Mouse (Mus musculus) lung, adult 2 months (tissue): ENCODE results near the gene Srgap2.

Experiments
- CTCF ChIP-seq: fragments of 200-500 bp; IDR thresholded peaks from 2 replicates; pipeline ENCODE4 v1.5.1; 2011; ENCODE audit warnings: mild to moderate bottlenecking, low read length, control low read depth; ENCODE audit not compliant: insufficient read depth
- POLR2A ChIP-seq: fragments of 200-500 bp; IDR thresholded peaks from 2 replicates; pipeline ENCODE4 v1.6.1; 2011; ENCODE audit warnings: low read depth, mild to moderate bottlenecking, control low read depth, low read length, borderline replicate concordance; ENCODE audit errors: extremely low read depth

DNA sequence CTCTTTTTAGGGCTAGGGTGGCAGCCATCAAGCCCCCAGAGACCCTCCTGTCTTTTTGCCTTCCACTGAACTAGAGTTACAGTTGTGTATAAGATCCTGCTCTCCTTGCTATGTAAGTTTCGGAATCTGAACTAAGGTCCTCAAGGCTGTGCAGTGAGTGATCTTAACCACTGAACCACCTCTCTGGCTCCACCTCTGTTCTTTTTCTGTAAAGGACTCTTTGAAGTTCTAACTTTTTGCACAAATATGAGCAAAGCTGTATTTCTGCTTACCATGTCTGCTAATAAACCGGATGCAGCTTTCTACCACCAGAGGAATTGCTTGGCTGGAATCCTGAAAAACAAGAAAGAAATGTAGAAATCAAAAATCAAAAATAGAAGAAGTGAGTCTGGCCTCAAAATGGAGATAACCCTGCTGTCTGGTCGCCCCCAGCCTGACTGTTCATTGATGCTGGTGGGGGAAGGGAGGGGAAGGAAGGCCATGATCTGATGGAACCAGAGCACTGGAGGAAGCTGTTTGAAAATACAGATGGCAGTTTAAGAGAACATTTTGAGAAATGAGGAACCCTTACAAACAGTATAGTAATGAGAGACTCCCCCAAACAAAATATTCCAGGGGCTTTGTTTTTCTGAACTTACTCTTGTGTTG is 202.2 kb downstream of the Srgap2 start:
- TF ChIP-seq POLR2A: no peak
- TF ChIP-seq CTCF: no peak
